Mouse (Mus musculus) limb, embryonic 12.5 days (tissue): ENCODE results near the gene Gmds. TPM values are rescaled to one million over a fixed set of nuclear protein-coding genes. Genes with fewer than 3 reads are reported as not detected.

Experiments
- ATAC-seq: fragments of 200-750 bp; cut with Nextera tagmentation; 2 replicates; pipeline ENCODE4 v1.8.0; 2017; ENCODE audit warnings: low read depth, moderate TSS enrichment; ENCODE audit not compliant: insufficient number of reproducible peaks, insufficient read depth, low FRiP score, low TSS enrichment
- H3K27ac ChIP-seq: fragments of 300-500 bp; sonication (generic); 2 replicates; pipeline ENCODE4 v1.5.1; 2016; ENCODE audit warnings: mild to moderate bottlenecking, moderate library complexity
- H3K27me3 ChIP-seq: fragments of 300-500 bp; sonication (generic); 2 replicates; pipeline ENCODE4 v1.6.1; 2016; ENCODE audit warnings: mild to moderate bottlenecking, moderate library complexity
- H3K36me3 ChIP-seq: fragments of 300-500 bp; sonication (generic); 2 replicates; pipeline ENCODE4 v1.6.1; 2016; ENCODE audit warnings: mild to moderate bottlenecking, moderate library complexity
- H3K4me1 ChIP-seq: fragments of 300-500 bp; sonication (generic); replicated peaks from 2 replicates; pipeline ENCODE4 v1.6.1; 2016
- H3K4me2 ChIP-seq: fragments of 300-500 bp; sonication (generic); 2 replicates; pipeline ENCODE4 v1.6.1; 2016; ENCODE audit warnings: mild to moderate bottlenecking, moderate library complexity
- H3K4me3 ChIP-seq: fragments of 300-500 bp; sonication (generic); replicated peaks from 2 replicates; pipeline ENCODE4 v1.5.1; 2016; ENCODE audit warnings: mild to moderate bottlenecking
- H3K9ac ChIP-seq: fragments of 300-500 bp; sonication (generic); replicated peaks from 2 replicates; pipeline ENCODE4 v1.6.1; 2016; ENCODE audit warnings: mild to moderate bottlenecking, moderate library complexity
- H3K9me3 ChIP-seq: fragments of 300-500 bp; sonication (generic); 2 replicates; pipeline ENCODE4 v1.6.1; 2016; ENCODE audit warnings: mild to moderate bottlenecking, moderate library complexity
- WGBS: fragments of 180-500 bp; shearing (Covaris S2); methylation state at CpG from one replicate; pipeline ENCODE4 v1.1.7; 2016; 5-methylcytosine and 5-hydroxymethylcytosine counted together
- polyA plus RNA-seq: library from polyadenylated mRNA; unstranded; fragments of >200 nt; fragmentation: Nextera tagmentation; extraction: Ambion mirVana; gene quantifications from 2 replicates; pipeline ENCODE4 v1.2.1, GENCODE M21; 2016

The Gmds gene
- polyA plus RNA-seq, 1 experiment from 2014 or later: 37.3 TPM

GRCm38 (mm10) chr13:31809701-31810100 lies 528.8 kb downstream of the Gmds start:
- Histone ChIP-seq H3K4me1 (peaks cover 25% of the 10 kb centered on the region), H3K36me3 (peaks cover 17% of the 10 kb centered on the region), H3K27me3 (peaks cover 83% of the 10 kb centered on the region), H3K4me2 (peak overlapping the region; percentile 38), H3K27ac (0 out of 2 replicates have a peak overlapping the region, but pooled peaks have one; percentile 32), H3K4me3 (peak overlapping the region; percentile 36), H3K9me3 (no peaks in the 10 kb centered on the region), H3K9ac (peak overlapping the region; percentile 62)
- ATAC-seq: no peak
- 6% methylated on average over 6 of the region's 6 CpGs for WGBS

- H3K4me2 ChIP-seq: peak overlapping the region; percentile 71
- peaks cover 83% of the 10 kb centered on the region for H3K27me3 ChIP-seq
- H3K4me3 ChIP-seq: peak overlapping the region; percentile 71
- peak overlapping the region; percentile 96 for H3K9ac ChIP-seq
- peaks cover 17% of the 10 kb centered on the region for H3K36me3 ChIP-seq
- peaks cover 25% of the 10 kb centered on the region for H3K4me1 ChIP-seq
- H3K9me3 ChIP-seq: no peaks in the 10 kb centered on the region
- ATAC-seq: no peak
- 5% methylated on average over 16 of the region's 16 CpGs for whole genome bisulfite sequencing
- H3K27ac ChIP-seq: peak overlapping the region; percentile 99
These were observed 529.6 kb downstream of the Gmds start for GRCm38 (mm10) chr13:31808804-31809420.

- Histone ChIP-seq H3K9me3 (no peaks in the 10 kb centered on the region), H3K27ac (peak overlapping the region; percentile 99), H3K4me2 (peak overlapping the region; percentile 71), H3K27me3 (peaks cover 83% of the 10 kb centered on the region), H3K36me3 (peaks cover 17% of the 10 kb centered on the region), H3K4me3 (peak overlapping the region; percentile 71), H3K4me1 (peaks cover 25% of the 10 kb centered on the region), H3K9ac (peak overlapping the region; percentile 96)
- no peak for ATAC-seq
- under 1% methylated on average over 73 of the region's 73 CpGs for WGBS
These were observed 530.3 kb downstream of the Gmds start for GRCm38 (mm10) chr13:31808116-31808803.

- WGBS: 1% methylated on average over 47 of the region's 47 CpGs
- Histone ChIP-seq H3K9me3 (no peaks in the 10 kb centered on the region), H3K4me2 (peak overlapping the region; percentile 71), H3K4me3 (peak overlapping the region; percentile 71), H3K27ac (peak overlapping the region; percentile 99), H3K4me1 (peaks cover 29% of the 10 kb centered on the region), H3K27me3 (peaks cover 83% of the 10 kb centered on the region), H3K36me3 (peaks cover 17% of the 10 kb centered on the region), H3K9ac (peak overlapping the region; percentile 96)
- no peak for ATAC-seq
These were observed 530.8 kb downstream of the Gmds start for GRCm38 (mm10) chr13:31807736-31808115.

- no peaks in the 10 kb centered on the region for H3K9me3 ChIP-seq
These were observed 531.4 kb downstream of the Gmds start for GRCm38 (mm10) chr13:31806890-31807735.

GRCm38 (mm10) chr13:31806428-31806832 lies 532.1 kb downstream of the Gmds start, which contains the start of gene Foxc1:
Foxc1 (plus strand) TSS chr13:31806633.
- WGBS: under 1% methylated on average over 40 of the region's 40 CpGs
- Histone ChIP-seq H3K4me2 (peak within 1 kb of the TSS; percentile 71), H3K4me3 (peak within 1 kb of the TSS; percentile 71), H3K27me3 (peaks cover 85% of the 10 kb centered on the region), H3K9me3 (no peaks in the 10 kb centered on the region), H3K9ac (peak within 1 kb of the TSS; percentile 96), H3K36me3 (peaks cover 10% of the 10 kb centered on the region), H3K4me1 (peaks cover 32% of the 10 kb centered on the region), H3K27ac (peak within 1 kb of the TSS; percentile 99)
- ATAC-seq: peak; percentile 80

More at GRCm38 (mm10) chr13:31806890-31807735, 531.4 kb downstream of the Gmds start:
- Histone ChIP-seq H3K27ac (peak overlapping the region; percentile 99), H3K4me2 (peak overlapping the region; percentile 71), H3K9ac (peak overlapping the region; percentile 96), H3K36me3 (peaks cover 17% of the 10 kb centered on the region), H3K27me3 (peaks cover 85% of the 10 kb centered on the region), H3K4me3 (peak overlapping the region; percentile 71), H3K4me1 (peaks cover 30% of the 10 kb centered on the region)
- under 1% methylated on average over 99 of the region's 101 CpGs for WGBS
- ATAC-seq: peak; percentile 45; the same call in 1 of the 2 replicates

- H3K4me1 ChIP-seq: peaks cover 37% of the 10 kb centered on the region
- WGBS: under 1% methylated on average over 34 of the region's 34 CpGs
- peak overlapping the region; percentile 96 for H3K9ac ChIP-seq
- 0 out of 2 replicates have a peak, but pooled peaks cover 8% of the 10 kb centered on the region for H3K36me3 ChIP-seq
- peak overlapping the region; percentile 83 for H3K27ac ChIP-seq
- peak overlapping the region; percentile 71 for H3K4me2 ChIP-seq
- no peaks in the 10 kb centered on the region for H3K9me3 ChIP-seq
- peak; percentile 54; the same call in 1 of the 2 replicates for ATAC-seq
- H3K27me3 ChIP-seq: peaks cover 85% of the 10 kb centered on the region
- peak overlapping the region; percentile 71 for H3K4me3 ChIP-seq
These were observed 532.6 kb downstream of the Gmds start for GRCm38 (mm10) chr13:31805831-31806427.

GRCm38 (mm10) chr13:31804571-31804970 lies 534.0 kb downstream of the Gmds start:
- peaks cover 92% of the 10 kb centered on the region for H3K27me3 ChIP-seq
- WGBS: 2% methylated on average over 7 of the region's 7 CpGs
- no peak overlapping the region for H3K9ac ChIP-seq
- 0 out of 2 replicates have a peak overlapping the region, but pooled peaks have one; percentile 17 for H3K27ac ChIP-seq
- H3K4me1 ChIP-seq: peaks cover 50% of the 10 kb centered on the region
- ATAC-seq: no peak
- no peak overlapping the region for H3K4me3 ChIP-seq
- H3K9me3 ChIP-seq: no peaks in the 10 kb centered on the region
- H3K4me2 ChIP-seq: peak overlapping the region; percentile 71
- 0 out of 2 replicates have a peak, but pooled peaks cover 8% of the 10 kb centered on the region for H3K36me3 ChIP-seq

- Histone ChIP-seq H3K36me3 (0 out of 2 replicates have a peak, but pooled peaks cover 7% of the 10 kb centered on the region), H3K9me3 (no peaks in the 10 kb centered on the region), H3K9ac (no peak overlapping the region), H3K27me3 (peaks cover 99% of the 10 kb centered on the region), H3K27ac (no peak overlapping the region), H3K4me1 (peaks cover 51% of the 10 kb centered on the region), H3K4me3 (peak overlapping the region; percentile 6; the same call in 1 of the 2 replicates), H3K4me2 (peak overlapping the region; percentile 71)
- ATAC-seq: no peak
- 1% methylated on average over 31 of the region's 31 CpGs for WGBS
These were observed 535.1 kb downstream of the Gmds start for GRCm38 (mm10) chr13:31803166-31804093.

GRCm38 (mm10) chr13:31802447-31802846 lies 536.1 kb downstream of the Gmds start:
- Histone ChIP-seq H3K27me3 (peaks cover 99% of the 10 kb centered on the region), H3K4me2 (no peak overlapping the region), H3K4me3 (no peak overlapping the region), H3K27ac (no peak overlapping the region), H3K9me3 (no peaks in the 10 kb centered on the region), H3K9ac (no peak overlapping the region), H3K36me3 (no peaks in the 10 kb centered on the region), H3K4me1 (peaks cover 51% of the 10 kb centered on the region)
- WGBS: 5% methylated on average over 5 of the region's 5 CpGs
- ATAC-seq: no peak
